Mouse (Mus musculus) liver, adult 2 months (tissue): ENCODE measurements at regions not wholly inside any gene's neighbourhood (a gene's known extent, or its start where the extent isn't known, plus 50 kb on each side); places are given as distances from the start of the nearest gene placed in this dataset.

ENCODE experiments used
- CTCF ChIP-seq: fragments of 200-500 bp; IDR thresholded peaks from 2 replicates; pipeline ENCODE4 v1.5.1; 2011; ENCODE audit warnings: low read depth, low read length, control low read depth
- POLR2A ChIP-seq: fragments of 200-500 bp; IDR thresholded peaks from 2 replicates; pipeline ENCODE4 v1.6.1; 2011; ENCODE audit warnings: low read length, control low read depth; ENCODE audit not compliant: insufficient read depth; ENCODE audit errors: extremely low read depth

DNA sequence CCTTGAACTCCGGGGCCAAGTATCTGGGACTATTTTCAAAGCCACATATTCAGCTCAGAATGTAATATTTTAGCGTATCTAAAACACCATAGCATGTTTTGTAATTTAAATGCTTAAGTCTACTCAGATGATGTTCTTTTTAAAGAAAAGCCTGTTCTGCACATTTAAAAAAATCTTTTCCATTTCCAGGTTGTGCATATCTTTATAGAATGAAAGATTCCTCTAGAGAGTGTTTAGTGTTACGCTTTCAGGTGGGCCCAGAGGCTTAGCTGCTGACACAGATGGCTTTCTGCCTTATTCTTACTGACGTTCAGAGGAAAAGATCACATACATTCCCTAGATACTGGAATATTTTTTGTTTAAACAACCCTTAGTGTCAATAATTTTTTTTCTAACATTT lies 310.5 kb upstream of the Pabpc4l start:
- TF ChIP-seq CTCF = no peak
- no peak for TF ChIP-seq POLR2A
